Mouse (Mus musculus) left cerebral cortex, adult 8-10 months (tissue): ENCODE results near the gene Clec4e. TPM values are rescaled to one million over a fixed set of nuclear protein-coding genes. Genes with fewer than 3 reads are reported as not detected.

Source experiments
- total RNA-seq, 4 experiments: library from RNA; stranded (reverse); gene quantifications; 2 replicates each; pipeline ENCODE4 v1.2.4; 2022

Gene Clec4e
- total RNA-seq, 4 experiments from 2014 or later = not detected

Other genes starting within 250 kb of the Clec4e start
- gene Clec4b1, start 239.9 kb downstream of the Clec4e start, total RNA-seq = not detected
- gene Clec4a2, start 183.4 kb downstream of the Clec4e start, total RNA-seq = 1 to 10 TPM; 1.0 to 2.5 (median 2.0) TPM
- gene Clec4b2, start 117.0 kb downstream of the Clec4e start, total RNA-seq = not detected
- gene Clec4n, start 60.0 kb downstream of the Clec4e start, total RNA-seq = not detected
- not detected for gene Clec4d, start 27.8 kb downstream of the Clec4e start, total RNA-seq
- not detected for gene Vmn2r19, start 18.5 kb upstream of the Clec4e start, total RNA-seq
- gene Vmn2r20, start 128.2 kb upstream of the Clec4e start, total RNA-seq = not detected
- not detected for gene Vmn2r21, start 243.5 kb upstream of the Clec4e start, total RNA-seq